Mouse (Mus musculus) midbrain, embryonic 13.5 days (tissue): ENCODE results near the gene Ube2z. TPM values are rescaled to one million over a fixed set of nuclear protein-coding genes. Genes with fewer than 3 reads are reported as not detected.
"Not testable (repeated sequence)": the region's sequence is repeated elsewhere in the genome, so short reads cannot be mapped to it uniquely, and the experiment has no call there.

Experiments used
- ATAC-seq: fragments of 200-750 bp; cut with Nextera tagmentation; 2 replicates; pipeline ENCODE4 v1.8.0; 2017; ENCODE audit warnings: mild to moderate bottlenecking, moderate TSS enrichment, moderate library complexity
- H3K27ac ChIP-seq: fragments of 300-500 bp; sonication (generic); 2 replicates; pipeline ENCODE4 v1.5.1; 2015; ENCODE audit warnings: inconsistent platforms, mild to moderate bottlenecking, moderate library complexity
- H3K27me3 ChIP-seq: fragments of 300-500 bp; sonication (generic); 2 replicates; pipeline ENCODE4 v1.6.1; 2015; ENCODE audit warnings: mild to moderate bottlenecking, inconsistent platforms
- H3K36me3 ChIP-seq: fragments of 300-500 bp; sonication (generic); 2 replicates; pipeline ENCODE4 v1.6.1; 2015; ENCODE audit warnings: mild to moderate bottlenecking, inconsistent platforms
- H3K4me1 ChIP-seq: fragments of 300-500 bp; sonication (generic); replicated peaks from 2 replicates; pipeline ENCODE4 v1.6.1; 2015; ENCODE audit warnings: inconsistent platforms
- H3K4me2 ChIP-seq: fragments of 300-500 bp; sonication (generic); replicated peaks from 2 replicates; pipeline ENCODE4 v1.6.1; 2015; ENCODE audit warnings: moderate library complexity, mild to moderate bottlenecking, inconsistent platforms
- H3K4me3 ChIP-seq: fragments of 300-500 bp; sonication (generic); replicated peaks from 2 replicates; pipeline ENCODE4 v1.5.1; 2015; ENCODE audit warnings: mild to moderate bottlenecking, inconsistent platforms
- H3K9ac ChIP-seq: fragments of 300-500 bp; sonication (generic); replicated peaks from 2 replicates; pipeline ENCODE4 v1.6.1; 2015; ENCODE audit warnings: mild to moderate bottlenecking, inconsistent platforms
- H3K9me3 ChIP-seq: fragments of 300-500 bp; sonication (generic); 2 replicates; pipeline ENCODE4 v1.6.1; 2016; ENCODE audit warnings: mild to moderate bottlenecking, inconsistent platforms
- WGBS: fragments of 180-500 bp; shearing (Covaris S2); methylation state at CpG from one replicate; pipeline ENCODE4 v1.1.7; 2015; 5-methylcytosine and 5-hydroxymethylcytosine counted together
- polyA plus RNA-seq: library from polyadenylated mRNA; unstranded; fragments of >200 nt; fragmentation: Nextera tagmentation; extraction: Ambion mirVana; gene quantifications from 2 replicates; pipeline ENCODE4 v1.2.1, GENCODE M21; 2015

Ube2z gene
- polyA plus RNA-seq: 28.9 and 34.0 TPM in 2 replicates

- no peaks in the 10 kb centered on the region for H3K27me3 ChIP-seq
- H3K4me1 ChIP-seq: peaks cover 34% of the 10 kb centered on the region
- 5% methylated on average over 47 of the region's 50 CpGs for WGBS
- no peaks in the 10 kb centered on the region for H3K9me3 ChIP-seq
- H3K4me2 ChIP-seq: peak within 1 kb of the TSS; percentile 98
- H3K4me3 ChIP-seq: peak within 1 kb of the TSS; percentile 95
- H3K36me3 ChIP-seq: peaks cover 14% of the 10 kb centered on the region
- peak within 1 kb of the TSS; percentile 85 for H3K27ac ChIP-seq
- ATAC-seq: peak; percentile 100
- peak within 1 kb of the TSS; percentile 98 for H3K9ac ChIP-seq
Observed at GRCm38 (mm10) chr11:96065215-96065911, at the start of gene Ube2z. TSS of gene Ube2z (minus strand) at chr11:96065388.

- Histone ChIP-seq H3K27ac (no peak overlapping the region), H3K27me3 (no peaks in the 10 kb centered on the region), H3K4me3 (no peak overlapping the region), H3K9me3 (no peaks in the 10 kb centered on the region), H3K36me3 (no peaks in the 10 kb centered on the region), H3K4me2 (no peak overlapping the region), H3K4me1 (no peaks in the 10 kb centered on the region), H3K9ac (no peak overlapping the region)
- no peak for ATAC-seq
- 63% methylated on average over 2 of the region's 2 CpGs for WGBS
Observed at GRCm38 (mm10) chr11:96114077-96114476, 48.9 kb upstream of the Ube2z start.

- no peak within 1 kb of the TSS for H3K27ac ChIP-seq
- no peaks in the 10 kb centered on the region for H3K9me3 ChIP-seq
- H3K27me3 ChIP-seq: no peaks in the 10 kb centered on the region
- no peak for ATAC-seq
- H3K9ac ChIP-seq: no peak within 1 kb of the TSS
- no peak within 1 kb of the TSS for H3K4me3 ChIP-seq
- H3K36me3 ChIP-seq: no peaks in the 10 kb centered on the region
- H3K4me1 ChIP-seq: no peaks in the 10 kb centered on the region
- no peak within 1 kb of the TSS for H3K4me2 ChIP-seq
- 39% methylated on average over 14 of the region's 14 CpGs for WGBS
Observed at GRCm38 (mm10) chr11:96111751-96112150, 46.6 kb upstream of the Ube2z start, which contains the start of gene Calcoco2. TSS of gene Calcoco2 (minus strand) at chr11:96111964.

- H3K9me3 ChIP-seq, H3K9ac ChIP-seq, ATAC-seq, H3K27ac ChIP-seq, H3K4me2 ChIP-seq, H3K36me3 ChIP-seq, H3K4me3 ChIP-seq, H3K27me3 ChIP-seq, H3K4me1 ChIP-seq: not testable (repeated sequence)
- 62% methylated on average over 2 of the region's 2 CpGs for WGBS
Observed at GRCm38 (mm10) chr11:96110950-96111349, 45.8 kb upstream of the Ube2z start.

- no peak overlapping the region for H3K4me2 ChIP-seq
- H3K27ac ChIP-seq: no peak overlapping the region
- no peaks in the 10 kb centered on the region for H3K4me1 ChIP-seq
- H3K9ac ChIP-seq: no peak overlapping the region
- WGBS: 87% methylated on average over 1 of the region's 1 CpGs
- H3K9me3 ChIP-seq: no peaks in the 10 kb centered on the region
- no peak for ATAC-seq
- no peak overlapping the region for H3K4me3 ChIP-seq
- H3K27me3 ChIP-seq: no peaks in the 10 kb centered on the region
- no peaks in the 10 kb centered on the region for H3K36me3 ChIP-seq
Observed at GRCm38 (mm10) chr11:96108376-96108775, 43.2 kb upstream of the Ube2z start.

- Histone ChIP-seq H3K27me3 (peaks cover 5% of the 10 kb centered on the region; the same call in 1 of the 2 replicates), H3K9me3 (no peaks in the 10 kb centered on the region), H3K36me3 (no peaks in the 10 kb centered on the region), H3K27ac (no peak overlapping the region), H3K4me1 (no peaks in the 10 kb centered on the region), H3K4me3 (no peak overlapping the region), H3K4me2 (no peak overlapping the region), H3K9ac (no peak overlapping the region)
- no peak for ATAC-seq
- 12% methylated on average over 3 of the region's 3 CpGs for WGBS
Observed at GRCm38 (mm10) chr11:96093361-96093760, 28.2 kb upstream of the Ube2z start.

- Histone ChIP-seq H3K9ac (no peak overlapping the region), H3K4me2 (no peak overlapping the region), H3K27me3 (peaks cover 5% of the 10 kb centered on the region; the same call in 1 of the 2 replicates), H3K4me1 (no peaks in the 10 kb centered on the region), H3K9me3 (peaks cover 3% of the 10 kb centered on the region; the same call in 1 of the 2 replicates), H3K27ac (no peak overlapping the region), H3K4me3 (no peak overlapping the region), H3K36me3 (no peaks in the 10 kb centered on the region)
- ATAC-seq: no peak
- WGBS: 45% methylated on average over 7 of the region's 7 CpGs
Observed at GRCm38 (mm10) chr11:96092674-96093291, 27.6 kb upstream of the Ube2z start.

- Histone ChIP-seq H3K36me3 (no peaks in the 10 kb centered on the region), H3K4me3 (no peak overlapping the region), H3K9ac (no peak overlapping the region), H3K4me2 (no peak overlapping the region), H3K27me3 (peaks cover 5% of the 10 kb centered on the region; the same call in 1 of the 2 replicates), H3K27ac (no peak overlapping the region), H3K4me1 (no peaks in the 10 kb centered on the region), H3K9me3 (peaks cover 3% of the 10 kb centered on the region; the same call in 1 of the 2 replicates)
- 64% methylated on average over 2 of the region's 2 CpGs for WGBS
- no peak for ATAC-seq
Observed at GRCm38 (mm10) chr11:96091073-96091472, 25.9 kb upstream of the Ube2z start.

GRCm38 (mm10) chr11:96087981-96088380, 22.8 kb upstream of the Ube2z start:
- 88% methylated on average over 6 of the region's 6 CpGs for WGBS
- H3K4me2 ChIP-seq: no peak overlapping the region

GRCm38 (mm10) chr11:96082682-96083081, 17.5 kb upstream of the Ube2z start:
- ATAC-seq: no peak
- Histone ChIP-seq H3K4me3 (no peak overlapping the region), H3K27ac (no peak overlapping the region), H3K9me3 (no peaks in the 10 kb centered on the region), H3K27me3 (no peaks in the 10 kb centered on the region), H3K4me2 (no peak overlapping the region), H3K4me1 (no peaks in the 10 kb centered on the region), H3K9ac (no peak overlapping the region), H3K36me3 (no peaks in the 10 kb centered on the region)
- WGBS: 79% methylated on average over 3 of the region's 3 CpGs

More at GRCm38 (mm10) chr11:96087981-96088380, 22.8 kb upstream of the Ube2z start:
- H3K9ac ChIP-seq: no peak overlapping the region
- peaks cover 3% of the 10 kb centered on the region; the same call in 1 of the 2 replicates for H3K27me3 ChIP-seq
- no peak for ATAC-seq
- no peak overlapping the region for H3K4me3 ChIP-seq
- H3K36me3 ChIP-seq: no peaks in the 10 kb centered on the region
- H3K9me3 ChIP-seq: peaks cover 3% of the 10 kb centered on the region; the same call in 1 of the 2 replicates
- H3K4me1 ChIP-seq: no peaks in the 10 kb centered on the region
- no peak overlapping the region for H3K27ac ChIP-seq

- WGBS: 84% methylated on average over 5 of the region's 5 CpGs
- no peaks in the 10 kb centered on the region for H3K36me3 ChIP-seq
- H3K27ac ChIP-seq: no peak overlapping the region
- H3K4me3 ChIP-seq: no peak overlapping the region
- no peak for ATAC-seq
- no peak overlapping the region for H3K9ac ChIP-seq
- H3K27me3 ChIP-seq: no peaks in the 10 kb centered on the region
- H3K9me3 ChIP-seq: no peaks in the 10 kb centered on the region
- no peaks in the 10 kb centered on the region for H3K4me1 ChIP-seq
- H3K4me2 ChIP-seq: no peak overlapping the region
Observed at GRCm38 (mm10) chr11:96080736-96081135, 15.5 kb upstream of the Ube2z start.
